Mouse (Mus musculus): ENCODE data around the gene Srprb. TPM values are rescaled to one million over a fixed set of nuclear protein-coding genes. Genes with fewer than 3 reads are reported as not detected.

Srprb gene
- total RNA-seq, 1 experiment from 2014 or later, result 23.6 TPM

DNA sequence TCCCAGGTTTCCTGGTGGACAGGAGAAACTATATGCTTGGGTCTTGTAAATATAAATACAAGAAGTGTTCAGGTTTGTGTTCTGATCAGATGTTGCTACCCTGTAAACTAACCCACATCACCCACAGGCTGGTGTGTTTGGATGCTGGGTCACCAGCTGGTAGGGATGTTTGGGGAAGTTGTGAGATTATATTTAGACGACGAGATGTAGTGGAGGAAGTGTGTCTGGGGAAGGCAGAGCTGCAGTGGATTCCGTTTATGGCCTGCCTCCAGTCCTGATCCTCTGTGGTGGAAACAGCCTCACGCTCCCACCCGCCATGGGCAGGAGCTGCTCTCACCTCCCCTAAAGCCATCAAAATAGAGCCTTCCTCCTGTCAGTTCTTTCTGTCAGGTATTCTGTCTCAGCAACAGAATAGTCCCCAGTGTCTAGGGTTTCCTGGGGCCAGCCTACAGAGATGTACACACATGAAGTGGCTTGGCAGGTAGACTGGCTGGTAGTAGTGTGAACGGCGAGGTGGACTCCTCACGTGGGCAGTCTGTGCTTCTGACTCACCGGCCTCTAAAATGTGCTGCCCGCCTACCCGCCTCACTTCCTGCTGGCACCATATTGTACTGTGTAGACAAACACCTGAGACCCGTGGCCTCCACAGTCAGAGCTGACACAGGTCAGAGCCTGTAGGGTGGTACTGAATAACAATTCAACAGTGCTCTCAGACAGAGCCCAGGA is 52.7 kb downstream of the Srprb start:
- peak; percentile 74 for ATAC-seq (replicated peaks; ENCODE audit: low read depth, poor library complexity, severe bottlenecking)

DNA sequence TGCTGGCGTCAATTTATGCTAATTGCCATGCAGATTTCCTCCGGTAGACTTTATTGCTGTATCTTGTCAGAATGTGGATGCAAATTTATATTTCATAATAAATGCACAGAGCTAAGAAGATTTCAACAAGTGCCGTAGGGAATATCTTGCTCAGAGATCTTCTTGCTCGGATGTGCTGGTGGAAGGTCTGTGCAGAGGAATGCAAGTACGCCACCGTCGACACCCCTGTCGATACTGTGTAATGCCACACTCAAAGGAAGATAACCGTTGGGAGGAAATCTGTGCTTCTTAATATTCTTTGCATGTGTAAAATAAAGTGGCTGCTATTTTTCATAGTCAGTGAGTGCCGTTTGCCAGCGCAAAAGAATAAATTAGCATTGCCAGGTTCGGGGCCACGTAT is 54.8 kb downstream of the Srprb start:
- no peak for ATAC-seq (replicated peaks; ENCODE audit: low read depth, poor library complexity, severe bottlenecking)

DNA sequence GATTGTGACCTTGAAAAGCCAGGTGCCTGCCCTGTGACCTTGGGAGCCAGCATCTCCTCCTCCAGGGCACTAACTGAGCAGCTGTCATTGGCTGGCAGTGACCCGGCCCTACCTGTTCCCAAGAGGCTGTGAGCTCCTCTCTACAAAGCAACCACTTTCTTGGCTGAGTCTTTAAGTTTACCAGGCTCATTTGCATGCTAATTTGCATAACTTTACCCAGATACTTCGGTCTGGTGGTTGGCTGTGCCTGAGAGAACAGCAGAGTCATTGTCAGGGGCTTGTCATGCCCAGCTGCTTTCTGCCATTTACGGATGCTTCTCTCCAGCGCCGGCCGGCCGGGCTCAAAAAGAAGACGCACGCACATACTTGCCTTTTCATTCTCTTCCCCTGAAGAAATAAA is 55.2 kb downstream of the Srprb start:
- ATAC-seq (replicated peaks; ENCODE audit: low read depth, poor library complexity, severe bottlenecking), result peak; percentile 85

DNA sequence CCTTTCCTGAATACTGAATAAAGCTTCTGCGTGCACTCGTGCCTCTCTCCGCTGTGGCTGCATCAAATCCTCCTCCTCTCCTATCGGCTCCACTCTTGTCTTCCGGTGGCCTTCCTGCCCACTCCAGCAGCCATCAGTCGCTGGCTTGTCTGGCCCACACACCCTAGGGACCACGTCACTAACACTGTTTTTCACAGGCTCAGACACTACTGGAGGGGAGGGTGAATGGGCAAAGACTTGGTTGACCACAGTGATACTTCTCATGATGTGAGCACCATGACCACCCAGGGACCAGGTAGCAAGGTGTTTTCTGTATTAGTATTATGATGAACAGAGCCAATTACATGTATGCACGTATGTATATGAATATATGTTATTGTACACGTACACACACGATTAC is 55.7 kb downstream of the Srprb start:
- peak; percentile 12; the same call in 1 of the 2 replicates for ATAC-seq (replicated peaks; ENCODE audit: low read depth, poor library complexity, severe bottlenecking)

DNA sequence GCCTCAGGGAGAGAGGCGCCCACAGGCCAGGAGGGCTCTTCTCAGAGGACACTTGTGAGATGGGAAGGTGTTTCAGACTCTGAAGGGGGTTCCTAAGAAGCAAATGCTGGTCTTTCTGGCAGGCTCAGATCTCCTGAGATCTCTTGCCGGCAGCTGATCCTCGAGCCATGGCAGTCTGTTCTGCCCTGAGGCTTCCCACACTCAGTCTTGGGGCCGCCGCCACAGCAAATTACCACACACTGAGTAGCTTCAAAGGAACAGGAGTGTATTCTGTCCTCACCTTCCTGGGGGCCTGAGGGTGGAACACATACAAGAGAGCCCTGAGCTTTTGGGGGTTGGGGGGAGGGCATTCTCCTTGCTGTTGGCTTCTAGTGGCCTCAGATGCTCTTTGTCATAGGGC is 56.6 kb downstream of the Srprb start:
- ATAC-seq (replicated peaks; ENCODE audit: low read depth, poor library complexity, severe bottlenecking), result no peak

DNA sequence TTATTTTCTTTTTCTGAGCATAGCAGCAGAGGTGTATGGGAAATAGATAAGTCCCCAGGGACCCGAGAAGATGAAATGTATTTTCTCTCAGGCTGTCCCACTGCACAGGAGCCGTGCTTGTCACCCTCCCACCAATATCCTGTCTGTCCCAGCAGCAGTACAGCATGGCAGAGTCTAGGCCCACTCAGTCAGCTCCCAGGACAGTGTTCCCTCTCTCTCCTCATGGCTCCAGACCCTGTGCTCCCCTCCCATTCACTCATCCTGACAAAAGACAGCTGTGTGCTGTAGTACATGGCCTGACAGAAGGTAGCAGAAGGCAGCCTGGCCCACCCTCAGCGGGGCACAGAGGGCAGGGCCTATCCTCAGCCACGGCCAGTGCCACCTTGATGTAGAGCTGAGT is 58.1 kb downstream of the Srprb start:
- ATAC-seq (replicated peaks; ENCODE audit: low read depth, poor library complexity, severe bottlenecking), result no peak

DNA sequence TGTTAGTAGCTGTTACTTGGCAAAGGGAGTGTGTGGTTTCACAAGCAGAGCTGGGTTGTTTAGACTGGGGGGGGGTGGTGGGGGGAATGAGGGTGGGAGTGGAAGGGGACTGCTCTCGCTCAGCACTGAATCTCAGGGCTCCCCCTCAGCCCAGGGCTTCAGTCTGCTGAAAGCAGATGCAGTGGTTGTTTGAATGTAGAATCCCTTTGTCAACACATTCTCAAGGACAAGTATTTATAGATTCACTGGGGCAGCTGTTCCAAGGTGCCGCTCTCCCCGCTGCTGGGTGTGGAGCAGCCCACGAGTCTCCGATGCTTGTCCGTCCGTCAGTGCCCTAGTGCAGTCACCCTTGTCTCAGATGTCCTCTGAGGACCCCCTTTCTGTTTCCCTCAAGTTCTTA is 60.7 kb downstream of the Srprb start:
- no peak for ATAC-seq (replicated peaks; ENCODE audit: low read depth, poor library complexity, severe bottlenecking)

DNA sequence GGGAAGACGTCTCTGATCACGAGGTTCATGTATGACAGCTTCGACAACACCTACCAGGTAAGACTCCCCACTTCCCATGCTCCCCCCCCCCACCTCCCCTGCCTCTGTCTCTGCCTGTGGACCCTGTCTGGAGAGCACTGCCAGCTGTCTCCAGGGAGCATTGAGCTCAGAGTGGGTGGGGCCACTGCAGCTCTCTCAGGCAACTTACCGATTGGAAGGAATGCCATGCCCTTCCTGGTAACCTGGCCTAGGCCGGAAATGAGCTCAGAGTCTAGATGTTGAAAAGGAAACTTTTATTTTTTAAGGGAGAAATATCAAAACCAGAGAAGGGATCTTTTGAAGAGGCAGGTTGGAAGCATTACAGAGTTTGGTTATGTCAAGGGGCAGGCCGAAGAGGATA is 61.6 kb downstream of the Srprb start:
- no peak for ATAC-seq (replicated peaks; ENCODE audit: low read depth, poor library complexity, severe bottlenecking)

DNA sequence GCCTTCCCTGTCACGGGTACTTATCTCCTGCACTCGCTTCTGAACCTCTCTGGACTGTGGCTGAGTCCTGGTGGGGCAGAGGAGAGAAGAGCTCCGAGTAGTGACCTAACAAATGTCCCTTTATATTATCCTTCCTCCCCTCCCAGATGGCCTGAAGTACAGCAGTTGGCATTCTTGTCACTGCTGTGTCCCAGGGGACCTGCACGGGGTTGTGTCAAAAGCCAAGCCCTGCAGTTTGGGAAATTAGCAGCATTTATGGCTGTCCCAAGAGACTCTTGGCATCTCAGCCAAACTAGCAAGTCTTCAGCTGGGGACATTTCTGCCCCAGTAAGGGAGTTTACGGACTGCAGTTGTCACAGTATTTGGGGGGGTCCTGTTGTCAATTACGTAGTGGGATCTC is 62.5 kb downstream of the Srprb start:
- ATAC-seq (replicated peaks; ENCODE audit: low read depth, poor library complexity, severe bottlenecking), result no peak

Other genes with a start within 250 kb of the Srprb start
- not detected in 2 replicates for gene Slco2a1, start 213.4 kb downstream of the Srprb start, total RNA-seq (2017)
- 0.82 and 2.1 TPM in 2 replicates for gene Rab6b, start 90.3 kb downstream of the Srprb start, total RNA-seq (2017)
- gene Gm20425, start 28.2 kb upstream of the Srprb start, total RNA-seq (2017), result 4.8 TPM in 1 of 2 replicates, not detected in the other
- gene Trf, start 28.3 kb upstream of the Srprb start, total RNA-seq (2017), result 51.4 and 79.9 TPM in 2 replicates
- 3.7 and 4.2 TPM in 2 replicates for gene 1300017J02Rik, start 102.9 kb upstream of the Srprb start, total RNA-seq (2017)
- gene Topbp1, start 103.1 kb upstream of the Srprb start, total RNA-seq (2017), result 193 and 242 TPM in 2 replicates
- gene Cdv3, start 163.7 kb upstream of the Srprb start, total RNA-seq (2017), result 165 and 181 TPM in 2 replicates